Mouse (Mus musculus) heart, embryonic 12.5 days (tissue): ENCODE measurements around the gene Ano2. TPM values are rescaled to one million over a fixed set of nuclear protein-coding genes. Genes with fewer than 3 reads are reported as not detected.

Experiments used
- ATAC-seq: fragments of 200-750 bp; cut with Nextera tagmentation; 2 replicates; pipeline ENCODE4 v1.8.0; 2017; ENCODE audit warnings: moderate TSS enrichment, moderate library complexity; ENCODE audit not compliant: insufficient number of reproducible peaks, low FRiP score
- H3K27ac ChIP-seq: fragments of 300-500 bp; sonication (generic); 2 replicates; pipeline ENCODE4 v1.5.1; 2016; ENCODE audit warnings: mild to moderate bottlenecking, moderate library complexity; ENCODE audit not compliant: poor library complexity, severe bottlenecking
- H3K27me3 ChIP-seq: fragments of 300-500 bp; sonication (generic); replicated peaks from 2 replicates; pipeline ENCODE4 v1.6.1; 2016; ENCODE audit warnings: mild to moderate bottlenecking, moderate library complexity
- H3K36me3 ChIP-seq: fragments of 300-500 bp; sonication (generic); 2 replicates; pipeline ENCODE4 v1.6.1; 2016; ENCODE audit warnings: mild to moderate bottlenecking, moderate library complexity
- H3K4me1 ChIP-seq: fragments of 300-500 bp; sonication (generic); replicated peaks from 2 replicates; pipeline ENCODE4 v1.6.1; 2016; ENCODE audit warnings: mild to moderate bottlenecking
- H3K4me2 ChIP-seq: fragments of 300-500 bp; sonication (generic); 2 replicates; pipeline ENCODE4 v1.6.1; 2016; ENCODE audit warnings: mild to moderate bottlenecking, moderate library complexity
- H3K4me3 ChIP-seq: fragments of 300-500 bp; sonication (generic); 2 replicates; pipeline ENCODE4 v1.5.1; 2016; ENCODE audit warnings: mild to moderate bottlenecking
- H3K9ac ChIP-seq: fragments of 300-500 bp; sonication (generic); 2 replicates; pipeline ENCODE4 v1.6.1; 2016; ENCODE audit warnings: mild to moderate bottlenecking, moderate library complexity
- H3K9me3 ChIP-seq: fragments of 300-500 bp; sonication (generic); replicated peaks from 2 replicates; pipeline ENCODE4 v1.6.1; 2016; ENCODE audit warnings: mild to moderate bottlenecking, moderate library complexity
- WGBS: fragments of 180-500 bp; shearing (Covaris S2); methylation state at CpG from one replicate; pipeline ENCODE4 v1.1.7; 2016; 5-methylcytosine and 5-hydroxymethylcytosine counted together
- polyA plus RNA-seq: library from polyadenylated mRNA; unstranded; fragments of >200 nt; fragmentation: Nextera tagmentation; extraction: Ambion mirVana; gene quantifications from 2 replicates; pipeline ENCODE4 v1.2.1, GENCODE M21; 2016

Ano2 gene
- 0.45 and 0.58 TPM in 2 replicates for polyA plus RNA-seq

- Histone ChIP-seq H3K9me3 (no peaks in the 10 kb centered on the region), H3K9ac (peak within 1 kb of the TSS; percentile 40; the same call in 1 of the 2 replicates), H3K4me2 (peak within 1 kb of the TSS; percentile 81), H3K4me3 (peak within 1 kb of the TSS; percentile 40), H3K36me3 (no peaks in the 10 kb centered on the region), H3K4me1 (peaks cover 17% of the 10 kb centered on the region), H3K27ac (no peak within 1 kb of the TSS), H3K27me3 (peaks cover 41% of the 10 kb centered on the region)
- ATAC-seq = peak; percentile 22; the same call in 1 of the 2 replicates
- WGBS = 4% methylated on average over 20 of the region's 20 CpGs
These were observed at the start of gene Ano2 for GRCm38 (mm10) chr6:125690057-125690703. TSS of gene Ano2 (plus strand) at chr6:125690419.

- H3K4me3 ChIP-seq = no peak overlapping the region
- H3K4me2 ChIP-seq = no peak overlapping the region
- WGBS = 73% methylated on average over 4 of the region's 4 CpGs
- H3K4me1 ChIP-seq = no peaks in the 10 kb centered on the region
- H3K9me3 ChIP-seq = no peaks in the 10 kb centered on the region
- H3K9ac ChIP-seq = no peak overlapping the region
- no peak for ATAC-seq
- H3K27ac ChIP-seq = no peak overlapping the region
- H3K27me3 ChIP-seq = no peaks in the 10 kb centered on the region; the same call in 1 of the 2 replicates
- no peaks in the 10 kb centered on the region for H3K36me3 ChIP-seq
These were observed 49.7 kb upstream of the Ano2 start for GRCm38 (mm10) chr6:125640486-125640885.

- no peaks in the 10 kb centered on the region for H3K9me3 ChIP-seq
- no peaks in the 10 kb centered on the region for H3K36me3 ChIP-seq
- no peak overlapping the region for H3K9ac ChIP-seq
- no peak overlapping the region for H3K4me2 ChIP-seq
- WGBS = 79% methylated on average over 8 of the region's 8 CpGs
- ATAC-seq = no peak
- H3K27me3 ChIP-seq = no peaks in the 10 kb centered on the region
- no peak overlapping the region for H3K4me3 ChIP-seq
- no peaks in the 10 kb centered on the region for H3K4me1 ChIP-seq
- H3K27ac ChIP-seq = no peak overlapping the region
These were observed 49.1 kb upstream of the Ano2 start for GRCm38 (mm10) chr6:125641146-125641545.

- H3K9ac ChIP-seq = no peak overlapping the region
- no peaks in the 10 kb centered on the region for H3K27me3 ChIP-seq
- 71% methylated on average over 12 of the region's 12 CpGs for WGBS
- H3K4me1 ChIP-seq = no peaks in the 10 kb centered on the region
- H3K4me2 ChIP-seq = no peak overlapping the region
- ATAC-seq = no peak
- no peaks in the 10 kb centered on the region for H3K9me3 ChIP-seq
- no peak overlapping the region for H3K27ac ChIP-seq
- no peaks in the 10 kb centered on the region for H3K36me3 ChIP-seq
- no peak overlapping the region for H3K4me3 ChIP-seq
These were observed 41.3 kb upstream of the Ano2 start for GRCm38 (mm10) chr6:125648964-125649363.

GRCm38 (mm10) chr6:125651335-125651734, 38.9 kb upstream of the Ano2 start:
- H3K9ac ChIP-seq = no peak overlapping the region
- no peak overlapping the region for H3K27ac ChIP-seq
- H3K4me3 ChIP-seq = no peak overlapping the region
- no peak for ATAC-seq
- H3K9me3 ChIP-seq = no peaks in the 10 kb centered on the region
- H3K27me3 ChIP-seq = 0 out of 2 replicates have a peak, but pooled peaks cover 3% of the 10 kb centered on the region
- H3K4me2 ChIP-seq = no peak overlapping the region
- peaks cover 7% of the 10 kb centered on the region; the same call in 1 of the 2 replicates for H3K4me1 ChIP-seq
- H3K36me3 ChIP-seq = no peaks in the 10 kb centered on the region
- WGBS = 75% methylated on average over 3 of the region's 3 CpGs

DNA sequence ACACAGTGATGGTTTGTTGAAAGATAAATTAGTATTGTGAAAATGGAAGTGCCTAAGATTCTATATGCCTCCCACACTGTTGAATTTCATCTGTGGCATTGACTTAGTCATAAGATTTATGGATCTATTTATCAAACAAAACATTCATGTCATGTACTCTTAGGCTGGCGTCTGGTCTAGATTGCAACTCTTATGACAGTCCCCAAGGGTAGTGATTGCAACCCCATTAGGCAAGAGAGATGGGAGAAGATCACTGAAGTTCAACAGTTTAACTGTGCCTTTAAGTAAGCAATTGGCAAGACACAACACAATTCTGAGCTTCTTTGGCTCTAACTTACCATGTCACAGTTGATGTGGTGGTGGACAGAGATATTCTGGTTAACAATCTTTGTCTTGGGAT, 36.8 kb upstream of the Ano2 start:
- H3K27me3 ChIP-seq = peaks cover 3% of the 10 kb centered on the region; the same call in 1 of the 2 replicates
- WGBS = 62% methylated on average over 1 of the region's 1 CpGs
- no peak overlapping the region for H3K4me3 ChIP-seq
- no peaks in the 10 kb centered on the region for H3K36me3 ChIP-seq
- no peak overlapping the region for H3K27ac ChIP-seq
- H3K9ac ChIP-seq = no peak overlapping the region
- no peak overlapping the region for H3K4me2 ChIP-seq
- H3K4me1 ChIP-seq = peaks cover 7% of the 10 kb centered on the region; the same call in 1 of the 2 replicates
- ATAC-seq = no peak
- no peaks in the 10 kb centered on the region for H3K9me3 ChIP-seq

DNA sequence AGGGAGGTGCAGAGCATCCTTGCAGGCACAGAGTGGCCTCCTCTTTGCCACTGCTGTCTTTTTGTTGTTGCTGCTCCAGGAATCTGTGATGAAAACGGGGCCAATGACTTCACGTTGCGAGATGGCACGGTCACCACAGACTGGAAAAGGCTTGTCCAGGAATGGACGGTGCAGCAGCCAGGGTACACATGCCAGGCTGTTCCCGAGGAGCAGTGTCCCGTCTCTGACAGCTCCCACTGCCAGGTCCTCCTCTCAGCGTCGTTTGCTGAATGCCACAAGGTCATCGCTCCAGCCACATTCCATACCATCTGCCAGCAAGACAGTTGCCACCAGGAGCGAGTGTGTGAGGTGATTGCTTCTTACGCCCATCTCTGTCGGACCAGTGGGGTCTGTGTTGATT, 33.3 kb upstream of the Ano2 start:
- WGBS = 74% methylated on average over 13 of the region's 13 CpGs
- Histone ChIP-seq H3K27ac (no peak overlapping the region), H3K4me3 (no peak overlapping the region), H3K9ac (no peak overlapping the region), H3K36me3 (no peaks in the 10 kb centered on the region), H3K9me3 (no peaks in the 10 kb centered on the region), H3K27me3 (peaks cover 8% of the 10 kb centered on the region; the same call in 1 of the 2 replicates), H3K4me1 (peaks cover 7% of the 10 kb centered on the region), H3K4me2 (no peak overlapping the region)
- no peak for ATAC-seq

DNA sequence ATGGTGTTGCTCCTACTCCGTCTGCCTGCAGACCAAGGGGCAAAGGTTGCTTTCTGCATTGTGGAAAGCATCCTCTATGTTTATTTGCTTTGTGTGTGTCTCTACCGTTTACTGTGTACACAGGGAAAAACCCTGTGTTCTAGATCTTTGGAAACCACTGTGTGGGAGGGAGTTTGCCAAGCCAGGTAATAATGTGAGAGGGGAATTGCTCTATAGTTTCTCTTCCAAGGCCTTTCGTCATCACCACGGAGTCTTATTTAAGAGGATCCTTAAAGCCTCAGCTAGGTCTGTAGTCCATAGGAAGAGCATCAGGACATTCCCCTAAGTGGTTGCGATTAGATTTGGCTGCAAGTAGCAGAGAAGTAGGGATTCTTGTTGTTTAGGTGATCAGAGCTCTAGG, 32.3 kb upstream of the Ano2 start:
- Histone ChIP-seq H3K27me3 (peaks cover 8% of the 10 kb centered on the region; the same call in 1 of the 2 replicates), H3K9me3 (no peaks in the 10 kb centered on the region), H3K36me3 (no peaks in the 10 kb centered on the region), H3K9ac (no peak overlapping the region), H3K4me1 (peaks cover 7% of the 10 kb centered on the region), H3K4me2 (no peak overlapping the region), H3K27ac (no peak overlapping the region), H3K4me3 (no peak overlapping the region)
- ATAC-seq = no peak
- WGBS = 79% methylated on average over 5 of the region's 5 CpGs

GRCm38 (mm10) chr6:125661106-125661877, 28.9 kb upstream of the Ano2 start:
- Histone ChIP-seq H3K27ac (no peak overlapping the region), H3K4me1 (no peaks in the 10 kb centered on the region; the same call in 1 of the 2 replicates), H3K27me3 (peaks cover 5% of the 10 kb centered on the region; the same call in 1 of the 2 replicates), H3K4me3 (no peak overlapping the region), H3K36me3 (no peaks in the 10 kb centered on the region), H3K4me2 (no peak overlapping the region), H3K9me3 (no peaks in the 10 kb centered on the region), H3K9ac (no peak overlapping the region)
- no peak for ATAC-seq
- WGBS = 45% methylated on average over 14 of the region's 14 CpGs

DNA sequence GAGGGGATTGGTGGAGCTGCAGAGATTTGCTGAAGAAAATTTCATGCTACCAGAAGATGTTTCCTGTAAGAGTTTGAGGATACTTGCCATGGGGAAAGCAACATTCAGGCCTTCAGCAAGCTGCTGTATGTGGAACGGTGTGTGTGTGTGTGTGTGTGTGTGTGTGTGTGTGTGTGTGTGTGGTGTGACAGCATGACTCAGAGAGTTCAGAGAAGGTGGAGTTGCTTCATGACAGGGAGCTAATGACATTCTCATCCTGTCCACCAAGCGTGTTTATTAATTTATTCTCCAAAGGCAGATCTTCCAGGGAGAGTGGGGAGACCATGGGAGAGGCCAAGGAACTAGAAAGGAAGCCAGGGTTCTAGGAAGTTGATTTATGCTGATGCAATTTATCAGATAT, 26.3 kb upstream of the Ano2 start:
- H3K36me3 ChIP-seq = no peaks in the 10 kb centered on the region
- ATAC-seq = no peak
- whole genome bisulfite sequencing = 68% methylated on average over 2 of the region's 2 CpGs
- no peak overlapping the region for H3K4me3 ChIP-seq
- no peaks in the 10 kb centered on the region for H3K9me3 ChIP-seq
- H3K27me3 ChIP-seq = 0 out of 2 replicates have a peak, but pooled peaks cover under 1% of the 10 kb centered on the region
- no peak overlapping the region for H3K4me2 ChIP-seq
- H3K9ac ChIP-seq = no peak overlapping the region
- no peak overlapping the region for H3K27ac ChIP-seq
- no peaks in the 10 kb centered on the region; the same call in 1 of the 2 replicates for H3K4me1 ChIP-seq

GRCm38 (mm10) chr6:125671835-125672234, 18.4 kb upstream of the Ano2 start:
- no peaks in the 10 kb centered on the region for H3K36me3 ChIP-seq
- no peak overlapping the region for H3K4me3 ChIP-seq
- no peak overlapping the region for H3K27ac ChIP-seq
- no peaks in the 10 kb centered on the region for H3K4me1 ChIP-seq
- H3K4me2 ChIP-seq = no peak overlapping the region
- no peaks in the 10 kb centered on the region for H3K27me3 ChIP-seq
- no peak for ATAC-seq
- no peaks in the 10 kb centered on the region for H3K9me3 ChIP-seq
- H3K9ac ChIP-seq = no peak overlapping the region
- 73% methylated on average over 3 of the region's 3 CpGs for WGBS
